Mouse (Mus musculus) heart, postnatal 36 days (tissue): ENCODE data around the gene Ascc3. TPM values are rescaled to one million over a fixed set of nuclear protein-coding genes. Genes with fewer than 3 reads are reported as not detected.

Experiments
- DNase-seq, 2 experiments: peaks; one replicate each; pipeline ENCODE4 v3.0.0; 2021 to 2022
- intact Hi-C: fragments of 180-260 bp; cut with DNase I; formaldehyde crosslinking; loops from one replicate; pipeline ENCODE4 v1.15.1; 2025
- total RNA-seq, 2 experiments: library from RNA; stranded (reverse); gene quantifications; 2 replicates each; pipeline ENCODE4 v1.2.3; 2021

Gene Ascc3
- total RNA-seq, 2 experiments from 2014 or later, result 12.5 TPM

GRCm38 (mm10) chr10:50762069-50762468 lies 169.6 kb downstream of the Ascc3 start:
- DNase-seq, result no peak
- intact Hi-C loops, result no loop called here

GRCm38 (mm10) chr10:50762984-50763383 lies 170.5 kb downstream of the Ascc3 start:
- intact Hi-C loops, result no loop called here
- DNase-seq, result no peak

GRCm38 (mm10) chr10:50763457-50764310 lies 171.2 kb downstream of the Ascc3 start:
- DNase-seq, result no peak
- intact Hi-C loops, result no loop called here

GRCm38 (mm10) chr10:50772811-50773210 lies 180.3 kb downstream of the Ascc3 start:
- intact Hi-C loops, result no loop called here

GRCm38 (mm10) chr10:50773846-50774245 lies 181.4 kb downstream of the Ascc3 start:
- intact Hi-C loops, result no loop called here
- no peak for DNase-seq

More at GRCm38 (mm10) chr10:50772811-50773210, 180.3 kb downstream of the Ascc3 start:
- DNase-seq, result no peak

GRCm38 (mm10) chr10:50792840-50793239 lies 200.4 kb downstream of the Ascc3 start:
- intact Hi-C loops, result no loop called here
- no peak for DNase-seq

- DNase-seq, result no peak
- intact Hi-C loops, result no loop called here
These were observed 209.1 kb downstream of the Ascc3 start for GRCm38 (mm10) chr10:50801594-50801993.

- intact Hi-C loops, result no loop called here
- no peak for DNase-seq
These were observed 209.9 kb downstream of the Ascc3 start for GRCm38 (mm10) chr10:50802380-50802779.

- intact Hi-C loops, result no loop called here
- no peak for DNase-seq
These were observed 213.7 kb downstream of the Ascc3 start for GRCm38 (mm10) chr10:50806166-50806565.

- DNase-seq, result no peak
- intact Hi-C loops, result no loop called here
These were observed 229.9 kb downstream of the Ascc3 start for GRCm38 (mm10) chr10:50822363-50822762.

- DNase-seq, result no peak
- intact Hi-C loops, result no loop called here
These were observed 234.4 kb downstream of the Ascc3 start for GRCm38 (mm10) chr10:50826829-50827228.

- intact Hi-C loops, result no loop called here
- no peak for DNase-seq
These were observed 242.1 kb downstream of the Ascc3 start for GRCm38 (mm10) chr10:50834533-50834932.

GRCm38 (mm10) chr10:50843363-50843762 lies 250.9 kb downstream of the Ascc3 start:
- DNase-seq, result no peak
- intact Hi-C loops, result no loop called here

- intact Hi-C loops, result no loop called here
- no peak for DNase-seq
These were observed 275.7 kb downstream of the Ascc3 start for GRCm38 (mm10) chr10:50868202-50868601.

- DNase-seq, result no peak
- intact Hi-C loops, result no loop called here
These were observed 284.5 kb downstream of the Ascc3 start for GRCm38 (mm10) chr10:50876952-50877351.

GRCm38 (mm10) chr10:50881476-50882069 lies 289.1 kb downstream of the Ascc3 start:
- DNase-seq, result no peak

GRCm38 (mm10) chr10:50882366-50882765 lies 289.9 kb downstream of the Ascc3 start:
- no peak for DNase-seq
- intact Hi-C loops, result loop anchor here (10.0 kb wide), 1 partner anchor 522 kb away; no protein-coding TSS in a partner anchor

More at GRCm38 (mm10) chr10:50881476-50882069, 289.1 kb downstream of the Ascc3 start:
- intact Hi-C loops, result loop anchor here (10.0 kb wide), 1 partner anchor 523 kb away; no protein-coding TSS in a partner anchor

GRCm38 (mm10) chr10:50886305-50886704 lies 293.8 kb downstream of the Ascc3 start:
- no peak for DNase-seq
- intact Hi-C loops, result loop anchor here (10.0 kb wide), 1 partner anchor 518 kb away; no protein-coding TSS in a partner anchor

- no peak for DNase-seq
- intact Hi-C loops, result loop anchor here (2.0 kb wide), 1 partner anchor 18 kb away; no protein-coding TSS in a partner anchor
These were observed 298.2 kb downstream of the Ascc3 start for GRCm38 (mm10) chr10:50890621-50891020.

- intact Hi-C loops, result loop anchor here (2.0 kb wide), 1 partner anchor 17 kb away; no protein-coding TSS in a partner anchor
- no peak for DNase-seq
These were observed 299.6 kb downstream of the Ascc3 start for GRCm38 (mm10) chr10:50891876-50892711.
